Mouse (Mus musculus) regulatory T cell (primary cell): ENCODE results near the gene Taf5.

Experiments used
- in situ Hi-C: fragments of 300-600 bp; cut with MboI, MseI; formaldehyde crosslinking; loops from one replicate; pipeline ENCODE4 v1.15.1; 2025; ENCODE audit warnings: high pct_unique_total_duplicates

The Taf5 gene

DNA sequence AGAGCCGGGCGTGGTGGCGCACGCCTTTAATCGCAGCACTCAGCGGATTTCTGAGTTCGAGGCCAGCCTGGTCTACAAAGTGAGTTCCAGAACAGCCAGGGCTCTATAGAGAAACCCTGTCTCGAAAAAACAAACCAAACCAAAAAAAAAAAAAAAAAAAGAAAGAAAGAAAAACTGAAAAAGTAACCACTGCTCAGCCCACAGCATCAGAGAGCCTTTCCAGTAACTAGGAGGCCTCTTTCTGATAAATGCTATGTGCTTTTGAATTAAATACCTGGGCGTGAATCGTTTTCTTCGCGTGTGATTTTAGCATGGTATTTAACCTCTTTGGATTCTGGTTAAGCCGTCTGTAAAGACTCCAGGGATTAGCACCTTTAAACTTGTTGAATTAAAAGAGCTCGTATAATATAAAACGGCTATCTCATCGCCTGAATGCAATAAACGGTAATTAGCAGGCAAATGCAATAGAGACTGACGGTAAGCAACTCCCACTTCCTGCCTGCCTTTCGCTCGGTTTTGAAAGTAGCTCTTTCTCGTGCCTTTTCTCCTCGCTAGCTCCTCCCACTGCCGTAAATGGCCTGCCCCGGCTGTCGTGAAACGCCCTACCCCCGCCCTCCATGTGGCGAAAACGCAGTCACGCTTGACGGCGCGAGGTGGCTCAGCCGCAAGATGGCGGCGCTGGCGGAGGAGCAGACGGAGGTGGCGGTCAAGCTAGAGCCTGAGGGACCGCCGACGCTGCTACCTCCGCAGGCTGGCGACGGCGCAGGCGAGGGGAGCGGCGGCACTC, at the start of gene Taf5:
Taf5 (plus strand) TSS at position 651 of the 787 bp plus-strand sequence.
- in situ Hi-C loops, result no loop called here

DNA sequence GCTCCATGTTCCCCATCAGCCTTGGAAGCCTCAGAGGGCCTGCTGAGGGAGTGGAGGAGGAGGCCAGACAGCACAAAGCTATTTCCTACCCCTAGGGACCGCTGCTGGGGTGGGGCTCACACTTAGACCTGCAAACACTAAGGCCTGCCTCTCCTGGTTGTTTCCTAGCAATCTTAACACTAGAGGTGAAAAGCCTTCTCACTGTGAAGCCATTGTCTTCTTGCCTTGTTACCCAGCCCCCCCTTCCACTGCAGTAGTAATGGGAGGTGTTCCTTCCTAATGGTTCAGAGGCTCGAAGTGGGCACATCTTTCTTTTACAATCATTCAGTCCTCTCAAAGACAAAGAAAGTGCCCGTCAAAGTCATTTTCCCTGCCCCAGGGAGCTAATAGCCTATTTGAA, 49.7 kb upstream of the Taf5 start:
- in situ Hi-C loops, result no loop called here

DNA sequence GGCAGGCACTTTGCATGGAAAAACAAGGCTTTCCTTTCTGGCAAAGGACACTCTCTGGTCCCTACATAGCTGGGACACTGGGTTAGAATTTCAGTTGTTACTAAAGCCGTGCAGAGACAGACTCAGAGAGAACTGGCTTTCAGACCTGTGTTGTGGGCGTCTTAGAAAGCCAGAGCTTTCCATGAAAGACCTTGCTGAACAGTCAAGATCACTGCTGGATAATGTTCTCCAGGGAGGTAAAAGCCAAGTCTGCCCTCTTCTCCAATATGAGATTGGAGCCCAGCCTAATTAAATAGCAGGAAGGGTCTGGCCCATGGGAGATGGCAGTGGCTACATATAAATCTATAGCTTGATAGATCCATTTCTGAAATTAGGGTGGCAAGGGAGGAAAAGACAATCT, 49.2 kb upstream of the Taf5 start:
- in situ Hi-C loops, result no loop called here

DNA sequence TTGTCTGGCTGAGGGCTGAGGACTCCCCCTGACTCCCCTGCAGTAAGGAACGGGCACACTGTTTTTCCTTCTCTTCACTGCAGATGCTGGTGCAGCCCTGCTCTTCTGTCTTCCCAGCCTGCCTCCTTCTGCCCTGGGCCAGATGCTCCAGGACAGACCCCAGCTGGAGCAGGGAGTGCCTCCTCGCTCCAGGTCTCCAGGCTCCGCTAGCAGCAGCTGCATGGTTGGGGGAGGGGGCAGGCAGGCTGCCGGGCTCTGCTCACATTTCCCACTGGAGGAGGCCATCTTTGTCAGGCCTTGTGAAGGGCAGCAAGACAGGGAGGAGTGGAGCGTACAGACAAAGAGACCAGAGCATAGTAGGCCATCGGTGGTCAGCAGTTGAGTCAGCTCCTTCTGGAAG, 48.2 kb upstream of the Taf5 start:
- in situ Hi-C loops, result no loop called here

DNA sequence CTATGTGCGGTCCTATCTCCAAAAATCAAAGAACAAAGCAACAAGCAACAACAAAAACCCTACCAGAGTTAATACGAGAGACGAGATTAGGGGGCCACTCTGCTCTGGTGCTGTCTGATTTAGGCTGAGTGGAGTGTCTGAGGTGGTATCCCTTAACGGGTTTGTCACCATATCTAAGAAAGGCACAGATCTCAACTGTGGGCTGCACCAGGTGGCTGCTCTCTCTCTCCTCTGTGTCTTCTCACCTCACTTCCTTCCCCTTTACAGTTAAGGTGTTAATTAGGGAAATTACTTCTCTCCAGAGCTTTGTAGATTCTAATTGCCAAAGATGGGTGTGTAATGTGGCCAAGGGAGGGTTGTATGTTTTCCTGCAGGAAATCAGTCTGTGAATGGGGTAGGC, 44.8 kb upstream of the Taf5 start:
- in situ Hi-C loops, result no loop called here

DNA sequence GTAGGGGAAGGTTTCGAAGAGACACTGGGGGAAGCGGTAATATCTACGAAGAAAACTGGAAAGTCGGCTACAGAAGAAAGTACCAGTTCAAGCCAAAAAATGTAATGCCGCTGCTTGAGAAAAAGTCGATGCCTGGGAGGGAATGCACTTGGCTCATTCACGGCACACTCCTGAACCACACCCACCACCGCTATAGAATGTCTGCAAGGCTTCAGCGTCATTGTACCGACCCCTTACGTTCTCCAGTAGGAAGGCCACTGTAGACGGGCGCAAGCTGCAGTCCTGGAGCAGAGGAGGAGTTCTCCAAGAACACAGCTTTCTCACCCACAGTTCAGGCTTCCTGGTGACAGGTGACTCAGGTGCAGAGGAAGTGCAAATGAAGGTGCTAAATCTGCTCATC, 44.0 kb upstream of the Taf5 start:
- in situ Hi-C loops, result no loop called here

DNA sequence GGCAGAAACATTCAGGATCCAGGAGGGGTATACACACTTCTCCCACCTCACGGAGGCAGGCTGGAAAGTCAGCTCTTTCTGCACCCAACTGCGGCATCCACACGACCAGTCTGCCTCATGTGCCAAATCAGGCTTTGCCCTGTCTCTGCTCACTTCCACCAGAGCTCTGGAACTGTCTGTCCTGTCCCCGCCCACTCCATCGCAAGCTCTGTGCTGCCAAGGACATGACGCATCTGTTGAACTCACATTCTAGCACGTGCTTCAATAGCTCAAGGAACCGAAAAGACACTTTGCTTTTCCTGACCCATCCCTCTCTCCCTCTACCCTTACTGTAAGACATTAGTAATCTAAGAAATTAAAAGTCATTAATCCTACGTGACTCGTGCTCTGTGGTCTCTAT, 42.6 kb upstream of the Taf5 start:
- in situ Hi-C loops, result no loop called here

DNA sequence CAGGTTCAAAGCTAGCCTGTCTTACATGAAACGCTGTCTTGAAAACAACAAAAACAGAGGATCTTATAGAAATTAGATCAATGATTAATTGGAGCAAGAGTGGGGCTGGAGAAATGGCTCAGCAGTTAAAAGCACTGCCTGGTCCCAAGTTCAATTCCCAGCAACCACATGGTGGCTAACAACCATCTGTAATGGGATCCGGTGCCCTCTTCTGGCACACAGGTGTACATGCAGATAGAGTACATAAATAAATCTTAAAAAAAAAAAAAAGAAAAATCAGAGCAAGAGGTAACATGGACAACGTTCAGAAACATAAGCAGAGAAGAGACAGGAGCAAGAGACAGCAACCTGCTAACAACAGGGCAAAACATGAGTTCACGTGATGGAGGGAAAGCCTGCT, 41.0 kb upstream of the Taf5 start:
- in situ Hi-C loops, result no loop called here

DNA sequence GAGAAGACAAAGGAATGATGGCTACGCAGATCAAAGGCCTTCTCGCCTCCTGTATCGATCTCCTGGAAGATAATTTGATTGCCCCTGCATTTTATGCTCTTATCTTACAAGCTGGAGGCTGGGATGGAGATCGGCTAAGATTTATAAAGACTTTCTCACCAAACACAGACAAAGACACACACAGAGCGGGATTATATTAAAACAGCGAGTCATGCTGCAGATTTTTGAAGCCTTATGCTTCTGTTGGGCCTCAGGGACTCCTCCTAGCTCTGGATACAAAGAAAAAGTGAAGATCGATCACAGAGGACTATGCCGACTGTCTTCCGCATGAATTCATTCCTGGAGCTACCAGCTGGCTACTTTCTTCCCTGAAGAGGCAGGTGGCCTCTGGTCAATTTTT, 37.8 kb upstream of the Taf5 start:
- in situ Hi-C loops, result no loop called here

DNA sequence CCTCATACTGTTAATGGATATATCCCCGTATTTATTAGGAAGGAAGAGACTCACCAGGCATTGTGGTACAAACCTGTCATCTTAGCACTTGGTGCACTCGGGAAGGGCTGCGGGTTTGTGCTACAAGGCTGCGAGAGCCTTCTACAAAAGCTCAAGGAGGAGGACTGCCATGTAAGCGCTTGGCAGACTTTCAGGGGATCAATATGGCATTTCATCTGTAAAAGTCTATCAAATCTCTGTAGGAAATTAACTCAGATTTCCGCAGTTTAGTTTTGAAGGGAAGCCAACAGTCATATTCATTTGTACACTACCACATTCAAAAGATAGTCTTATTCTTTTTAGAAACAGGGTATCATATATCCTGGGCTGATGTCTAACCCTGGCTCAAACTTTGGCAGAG, 35.8 kb upstream of the Taf5 start:
- in situ Hi-C loops, result no loop called here

DNA sequence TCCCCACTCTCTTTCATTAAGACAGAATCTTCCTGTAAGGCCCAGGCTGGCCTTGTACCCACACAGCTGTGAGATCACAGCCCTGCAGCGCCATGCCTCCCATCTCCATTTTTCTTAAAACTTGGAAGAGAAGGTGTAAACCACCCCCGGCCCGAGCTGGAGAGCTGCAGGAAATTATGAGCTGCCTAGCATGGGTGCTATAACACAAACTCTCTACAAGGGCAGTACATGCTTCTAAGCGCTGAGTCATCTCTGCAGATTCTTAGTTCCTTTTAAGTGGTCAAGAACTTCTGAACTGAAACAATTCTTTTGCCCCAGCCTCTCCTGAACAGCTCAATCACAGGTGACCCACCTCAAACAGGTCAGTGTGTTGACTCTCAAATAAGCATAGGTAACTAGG, 32.6 kb upstream of the Taf5 start:
- in situ Hi-C loops, result no loop called here

DNA sequence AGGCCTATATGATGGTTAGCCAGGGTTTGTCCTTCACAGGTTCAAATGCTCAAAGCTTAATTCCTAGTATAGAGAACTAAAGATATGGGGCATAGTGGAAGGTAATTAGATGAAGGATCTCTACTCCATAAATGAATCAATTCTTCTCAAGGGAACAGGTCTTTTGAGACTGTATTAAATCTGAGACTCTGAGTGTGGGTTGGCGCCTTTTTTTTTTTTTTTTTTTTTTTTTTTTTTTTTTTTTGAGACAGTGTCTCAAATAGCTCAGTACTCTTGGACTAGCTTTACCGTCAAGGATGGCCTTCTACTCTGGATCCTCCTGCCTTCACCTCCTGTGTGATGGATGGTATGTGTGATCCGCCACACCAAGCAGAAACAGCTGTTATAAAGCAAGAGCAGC, 30.9 kb upstream of the Taf5 start:
- in situ Hi-C loops, result no loop called here

DNA sequence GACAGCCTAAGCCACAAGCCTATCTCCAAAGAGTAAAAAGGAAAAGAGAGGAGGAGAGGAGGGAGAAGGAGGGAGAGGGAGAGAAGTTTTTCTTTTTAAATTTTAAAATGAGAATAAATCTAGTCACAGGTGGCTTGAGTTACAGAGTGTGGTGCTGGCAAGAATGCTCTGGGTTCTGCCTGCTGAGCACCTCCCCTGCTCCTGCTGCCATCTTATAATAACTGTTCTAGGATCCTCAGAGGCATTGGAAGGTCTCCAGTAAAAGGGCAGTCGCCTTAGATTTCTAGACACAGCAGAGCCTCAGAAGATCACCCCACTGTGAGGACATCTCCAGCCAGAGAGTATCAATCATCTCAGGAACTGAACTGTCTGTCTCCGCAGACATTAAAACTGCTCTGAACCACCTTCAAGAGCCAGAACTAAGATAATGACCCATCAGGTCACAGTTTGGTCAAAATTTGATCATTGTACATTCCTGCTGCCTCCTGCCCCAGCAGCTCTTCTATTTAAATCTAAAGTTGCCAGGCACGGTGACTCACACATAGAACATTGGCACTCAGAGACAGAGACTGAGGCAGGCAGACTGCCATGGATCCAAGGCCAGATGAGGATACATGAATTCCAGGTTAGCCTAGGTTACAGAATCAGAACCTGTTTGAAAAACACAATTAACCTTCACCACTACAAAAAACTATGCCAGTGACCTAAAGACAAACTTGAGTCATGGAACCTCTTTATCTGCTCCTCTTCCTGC, 26.6 kb upstream of the Taf5 start:
- in situ Hi-C loops, result no loop called here

DNA sequence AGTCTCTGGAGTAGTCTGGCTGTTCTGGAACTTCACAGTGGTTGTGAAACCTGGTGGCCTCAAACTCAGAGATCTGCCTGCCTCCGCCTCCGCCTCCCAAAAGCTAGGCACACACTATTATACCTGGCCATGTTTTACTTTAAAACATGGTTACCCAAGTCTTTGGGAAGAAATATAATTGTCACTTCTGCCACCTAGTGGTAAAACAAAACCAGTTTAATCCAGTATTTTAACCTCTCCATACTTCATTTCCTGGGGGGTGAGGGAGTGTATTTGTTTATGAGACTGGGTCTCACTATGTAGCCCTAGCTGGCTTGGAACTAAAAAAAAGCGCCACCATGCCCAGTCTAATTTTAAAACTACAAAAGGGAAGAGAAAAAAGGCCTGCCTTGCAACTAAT, 23.9 kb upstream of the Taf5 start:
- in situ Hi-C loops, result no loop called here

DNA sequence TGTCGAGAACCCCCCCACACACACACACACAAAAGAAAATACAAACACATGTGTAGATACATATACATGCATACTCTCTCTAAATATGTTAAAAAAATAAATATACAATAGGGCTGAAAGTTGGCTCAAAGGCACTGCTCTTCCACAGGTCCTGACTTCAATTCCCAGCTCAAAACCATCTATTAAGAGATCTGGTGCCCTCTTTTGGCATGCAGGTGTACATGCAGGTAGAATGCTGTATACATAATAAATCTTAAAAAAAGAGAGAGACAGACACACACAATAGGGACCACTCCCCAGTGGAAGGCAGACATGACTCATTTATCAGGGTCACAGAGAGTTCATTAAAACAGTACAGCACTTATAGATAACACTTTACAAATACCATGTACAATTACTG, 21.2 kb upstream of the Taf5 start:
- in situ Hi-C loops, result no loop called here

DNA sequence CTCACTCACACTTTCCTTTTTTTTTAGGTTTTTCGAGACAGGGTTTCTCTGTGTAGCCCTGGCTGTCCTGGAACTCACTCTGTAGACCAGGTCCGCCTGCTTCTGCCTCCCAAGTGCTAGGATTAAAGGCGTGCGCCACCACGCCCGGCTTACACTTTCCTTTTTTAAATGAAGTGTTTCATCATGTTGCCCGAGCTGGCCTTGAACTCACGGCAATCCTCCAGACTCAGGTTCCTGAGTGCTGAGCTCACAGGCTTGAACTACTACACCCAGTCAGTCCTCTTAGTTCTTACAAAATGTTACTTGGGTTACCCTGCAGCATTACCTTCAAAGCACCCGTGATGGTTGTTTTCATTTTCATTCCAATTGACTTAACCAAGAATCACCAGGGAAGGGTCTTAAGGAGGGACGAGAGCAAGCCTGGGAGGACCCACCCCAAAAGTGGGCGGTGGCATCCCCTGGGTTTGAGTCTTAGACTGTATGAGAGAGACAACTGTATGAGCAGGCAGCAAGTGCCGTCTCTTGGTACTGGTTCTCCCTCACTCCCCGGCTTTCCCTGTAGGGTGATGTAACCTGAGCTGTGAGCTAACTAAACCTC, 20.2 kb upstream of the Taf5 start:
- in situ Hi-C loops, result no loop called here

DNA sequence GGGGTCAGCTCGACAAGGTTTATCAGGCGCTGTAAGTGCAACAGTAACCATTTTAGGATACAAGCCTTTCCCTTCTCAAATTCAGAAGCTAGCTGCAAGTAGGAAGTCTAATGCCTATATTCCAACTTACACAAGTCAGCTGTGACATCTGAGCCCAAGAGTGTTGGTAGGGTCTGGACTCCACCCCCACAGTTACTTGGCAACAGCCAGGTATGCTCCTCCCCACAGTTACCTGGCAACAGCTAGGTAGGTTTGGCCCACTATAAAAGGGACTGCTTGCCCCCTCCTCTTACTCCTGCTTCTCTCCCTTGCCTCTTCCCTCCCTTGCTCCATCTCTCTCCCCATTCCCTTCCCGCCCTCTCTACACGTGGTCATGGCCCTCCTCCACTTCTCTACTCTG, 18.5 kb upstream of the Taf5 start:
- in situ Hi-C loops, result no loop called here

DNA sequence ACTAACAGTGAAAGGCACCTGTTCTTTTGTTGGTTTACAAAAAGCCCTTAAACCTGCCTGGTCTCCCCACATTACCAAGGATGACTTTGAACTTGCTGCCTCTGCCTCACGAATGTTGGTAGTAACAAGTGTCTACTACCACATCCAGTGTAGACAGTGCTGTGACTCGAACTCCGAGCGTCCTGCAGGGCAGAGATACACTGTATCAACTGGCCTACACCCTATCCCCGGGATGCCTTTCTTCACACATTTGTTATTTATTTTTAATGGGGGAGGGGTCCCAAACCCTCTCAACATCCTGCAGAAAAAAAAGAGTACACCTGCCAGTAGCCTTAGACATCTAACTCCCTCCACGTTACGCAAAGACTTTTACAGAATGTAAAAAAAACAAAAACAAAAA, 17.7 kb upstream of the Taf5 start:
- in situ Hi-C loops, result no loop called here

DNA sequence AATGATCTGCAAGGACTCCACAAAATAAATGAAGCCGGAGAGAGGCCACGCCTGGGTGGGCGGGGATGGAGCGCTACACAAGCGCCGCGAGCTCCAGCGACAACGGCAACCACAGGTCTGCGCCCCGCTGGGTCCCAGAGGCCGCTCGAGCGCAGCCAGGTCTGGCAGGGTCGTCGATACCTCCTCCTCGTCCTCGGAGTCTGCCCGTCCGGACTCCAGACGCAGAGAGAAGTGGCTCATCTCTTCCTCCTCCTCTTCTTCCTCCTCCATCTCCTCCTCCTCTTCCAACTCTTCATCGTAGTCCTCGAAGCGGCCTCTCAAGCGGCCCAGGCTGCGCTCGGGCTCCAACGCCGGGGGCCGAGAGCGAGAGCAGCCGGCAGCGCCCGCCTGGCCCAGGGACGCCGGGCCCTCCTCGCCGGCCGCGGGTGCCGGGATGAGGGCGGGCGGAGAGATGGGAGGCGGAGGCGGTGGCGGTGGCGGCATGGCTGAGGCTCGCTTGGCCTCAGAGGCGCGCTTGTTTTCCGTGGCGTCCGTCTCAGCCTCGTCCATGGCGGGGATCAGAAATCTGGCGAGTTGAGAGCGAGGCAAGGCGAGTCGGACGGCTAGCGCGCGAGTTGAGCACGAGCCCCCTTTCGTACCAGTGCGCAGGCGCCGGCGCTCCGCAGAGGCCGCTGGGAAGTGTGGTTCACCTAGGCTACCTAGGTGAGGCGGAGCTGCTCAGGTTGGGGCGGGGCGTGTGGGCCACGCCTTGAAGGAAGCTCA, 17.1 kb upstream of the Taf5 start, which contains the start of gene Pcgf6:
Pcgf6 (minus strand) TSS at position 636 of the 762 bp plus-strand sequence.
- in situ Hi-C loops, result no loop called here

DNA sequence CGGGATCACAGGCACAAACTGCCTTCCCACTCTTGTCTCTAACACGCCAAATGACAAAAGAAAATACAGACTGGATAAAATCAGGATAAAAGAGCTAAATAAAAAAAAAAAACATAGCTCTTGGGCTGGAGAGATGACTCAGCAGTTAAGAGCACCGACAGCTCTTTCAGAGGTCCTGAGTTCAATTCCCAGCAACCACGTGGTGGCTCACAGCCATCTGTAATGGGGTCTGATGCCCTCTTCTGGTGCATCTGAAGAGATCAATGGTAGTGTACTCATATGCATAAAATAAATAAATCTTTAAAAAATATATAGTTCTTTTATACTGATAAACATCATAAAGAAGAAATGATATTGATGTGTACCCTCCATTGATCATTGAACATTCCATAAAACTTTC, 14.6 kb upstream of the Taf5 start:
- in situ Hi-C loops, result no loop called here

DNA sequence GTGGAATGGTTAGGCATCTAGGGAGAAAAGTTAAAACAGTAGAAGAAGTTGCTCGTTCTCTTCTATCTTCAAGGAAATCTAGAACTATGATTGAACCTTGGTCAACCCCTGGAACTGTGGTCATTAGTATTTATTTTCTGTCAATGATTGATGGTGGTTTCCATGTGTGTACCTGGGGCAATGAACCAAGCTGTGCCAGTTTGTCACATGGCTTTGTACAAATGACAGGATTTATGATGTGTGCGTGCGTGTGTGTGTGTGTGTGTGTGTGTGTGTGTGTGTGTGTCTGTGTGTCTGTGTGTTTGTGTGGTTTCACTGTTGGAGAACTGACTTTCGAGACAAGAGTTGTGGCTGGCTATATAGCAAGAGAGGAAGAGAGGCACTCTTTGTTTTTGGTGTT, 14.1 kb upstream of the Taf5 start:
- in situ Hi-C loops, result no loop called here

DNA sequence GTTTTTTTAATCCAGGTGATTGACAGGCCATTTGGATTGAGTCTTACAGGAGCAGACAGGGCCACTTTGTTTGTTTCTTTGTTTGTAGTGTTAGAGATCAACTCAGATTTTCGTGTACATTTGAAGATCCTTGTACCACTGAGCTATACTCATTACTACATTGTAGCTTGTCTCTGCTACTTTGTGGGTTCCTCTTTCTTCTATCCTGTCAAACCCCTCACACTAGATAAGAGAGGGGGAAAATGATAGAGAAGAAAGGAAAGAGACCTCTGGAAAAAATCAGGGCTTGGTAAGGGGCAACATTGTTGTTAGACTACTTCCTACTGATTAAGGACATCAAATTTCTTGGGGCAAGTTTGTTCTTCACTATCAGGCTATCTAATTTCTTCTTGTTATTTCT, 9.9 kb upstream of the Taf5 start:
- in situ Hi-C loops, result no loop called here
